Mouse (Mus musculus): ENCODE data around the gene Myo16. TPM values are rescaled to one million over a fixed set of nuclear protein-coding genes. Genes with fewer than 3 reads are reported as not detected.

Gene Myo16
- total RNA-seq, 2 experiments from 2014 or later, result 7.4 to 9.1 TPM

GRCm38 (mm10) chr8:10394506-10394905 is 240.8 kb downstream of the Myo16 start:
- DNase-seq (ENCODE audit: low spot score), result no peak
- intact Hi-C loops (cut with DNase I), result no loop called here

- DNase-seq (ENCODE audit: low spot score), result no peak
- intact Hi-C loops (cut with DNase I), result loop anchor here (5.0 kb wide), 1 partner anchor 1048 kb away; no protein-coding TSS in a partner anchor
Measured at GRCm38 (mm10) chr8:10395146-10395545, 241.4 kb downstream of the Myo16 start.

GRCm38 (mm10) chr8:10402606-10403005 is 248.9 kb downstream of the Myo16 start:
- intact Hi-C loops (cut with DNase I), result loop anchor here (1.0 to 5.0 kb wide), 4 partner anchors 172 to 1170 kb away; no protein-coding TSS in a partner anchor
- no peak for DNase-seq (ENCODE audit: low spot score)

DNA sequence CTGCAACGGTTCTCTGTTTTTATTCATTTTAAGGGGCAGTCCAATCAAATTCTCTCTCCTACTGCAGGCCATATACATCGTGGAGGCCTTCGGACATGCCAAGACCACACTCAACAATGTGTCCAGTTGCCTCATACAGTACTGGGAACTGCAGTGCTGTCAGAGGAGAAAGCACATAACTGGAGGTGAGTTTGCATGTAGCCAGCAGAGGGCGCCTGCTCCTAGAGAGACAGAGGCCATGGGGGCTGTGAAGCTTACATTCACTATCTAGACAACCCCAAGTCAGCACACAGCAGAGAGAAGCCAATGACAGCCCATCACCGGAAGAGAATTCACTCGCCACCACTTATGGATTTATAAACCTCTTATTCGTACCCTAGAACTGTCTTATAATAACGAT is 251.8 kb downstream of the Myo16 start:
- DNase-seq (ENCODE audit: low spot score), result no peak
- intact Hi-C loops (cut with DNase I), result no loop called here

DNA sequence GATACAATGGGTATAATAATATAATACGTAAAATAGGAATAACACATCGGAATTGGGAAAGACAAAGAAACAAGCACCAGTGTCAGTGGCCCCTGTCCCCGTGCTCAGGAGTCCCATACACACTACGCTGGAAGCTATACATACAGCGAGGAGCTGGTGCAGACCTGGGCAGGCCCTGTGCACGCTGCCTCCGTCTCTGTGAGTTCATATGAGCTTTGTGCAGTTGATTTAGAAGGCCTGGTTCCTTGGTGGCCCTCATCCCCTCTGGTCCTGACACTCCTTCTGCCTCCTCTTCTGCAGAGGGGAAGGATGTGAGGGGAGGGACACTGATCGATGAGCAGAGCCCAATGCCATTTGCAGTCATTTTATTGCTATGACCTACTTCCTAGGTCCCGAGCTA is 255.3 kb downstream of the Myo16 start:
- no peak for DNase-seq (ENCODE audit: low spot score)
- intact Hi-C loops (cut with DNase I), result no loop called here

DNA sequence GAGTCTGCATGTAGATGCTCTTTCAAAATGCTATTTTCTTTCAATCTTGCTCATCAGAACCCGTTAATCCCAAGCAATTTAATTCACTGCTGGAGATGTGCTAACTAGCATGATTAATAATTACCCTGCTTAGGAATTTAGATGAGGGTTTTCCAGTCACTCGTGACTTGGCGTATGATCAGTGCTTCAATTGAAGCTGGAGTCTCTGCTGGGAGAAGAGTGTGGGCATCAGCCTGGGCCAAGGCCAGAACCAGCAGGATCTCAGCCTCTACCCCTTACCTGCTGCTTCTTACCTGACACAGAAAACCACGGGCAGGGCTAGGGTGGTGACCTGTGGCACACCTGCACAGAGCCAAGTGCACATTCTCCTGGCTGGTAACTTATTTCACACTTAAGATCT is 257.8 kb downstream of the Myo16 start:
- DNase-seq (ENCODE audit: low spot score), result no peak
- intact Hi-C loops (cut with DNase I), result loop anchor here (10.0 kb wide), 1 partner anchor 803 kb away; no protein-coding TSS in a partner anchor

- intact Hi-C loops (cut with DNase I), result loop anchor here (10.0 kb wide), 1 partner anchor 801 kb away; no protein-coding TSS in a partner anchor
- DNase-seq (ENCODE audit: low spot score), result no peak
Measured at GRCm38 (mm10) chr8:10413881-10414280, 260.2 kb downstream of the Myo16 start.

DNA sequence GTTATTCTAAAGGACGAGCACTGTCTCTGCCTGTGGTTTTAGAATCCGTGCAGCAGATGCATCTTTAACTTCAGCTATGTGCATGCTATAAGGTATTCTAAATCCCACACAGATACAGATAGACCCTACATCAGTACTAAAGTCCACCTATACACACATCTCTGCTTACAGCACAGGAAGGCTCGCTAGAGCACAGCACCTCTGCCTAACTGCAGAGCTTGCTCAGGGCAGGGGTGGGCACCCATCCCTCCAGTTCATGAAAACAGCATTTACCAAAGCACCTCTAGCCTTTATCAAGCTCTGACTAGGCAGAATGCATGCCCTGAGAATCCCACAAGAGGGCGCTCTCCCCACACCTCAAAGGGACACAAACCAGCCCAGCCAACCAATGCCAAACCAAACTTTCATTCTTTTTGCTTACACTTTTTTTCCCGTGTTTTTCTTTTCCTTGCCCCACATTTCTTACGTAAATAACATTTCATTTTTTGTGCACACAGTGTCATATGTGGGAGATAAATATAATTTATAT is 261.0 kb downstream of the Myo16 start:
- intact Hi-C loops (cut with DNase I), result loop anchor here (1.0 to 10.0 kb wide), 2 partner anchors 774 to 800 kb away; no protein-coding TSS in a partner anchor
- no peak for DNase-seq (ENCODE audit: low spot score)

DNA sequence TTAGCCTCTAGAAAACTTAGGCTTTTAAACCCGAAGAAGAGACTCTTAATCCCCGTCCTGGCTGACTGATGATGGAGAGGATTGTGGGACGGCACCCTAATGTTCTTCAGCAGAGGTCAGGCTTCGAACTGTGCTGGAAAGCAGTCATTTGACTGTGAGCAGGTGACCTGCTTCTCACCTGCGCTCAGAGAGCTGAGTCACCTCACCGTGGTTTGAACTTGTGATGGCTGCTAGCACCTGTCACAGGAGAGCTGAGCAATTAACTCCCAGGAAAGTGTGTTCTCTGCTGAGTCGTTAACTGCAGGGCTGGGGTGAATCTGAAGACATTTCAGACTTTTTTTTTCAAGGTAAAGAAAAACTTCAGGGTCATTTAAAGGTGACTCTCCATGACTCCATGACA is 261.6 kb downstream of the Myo16 start:
- no peak for DNase-seq (ENCODE audit: low spot score)
- intact Hi-C loops (cut with DNase I), result loop anchor here (1.0 to 10.0 kb wide), 2 partner anchors 773 to 800 kb away; no protein-coding TSS in a partner anchor

DNA sequence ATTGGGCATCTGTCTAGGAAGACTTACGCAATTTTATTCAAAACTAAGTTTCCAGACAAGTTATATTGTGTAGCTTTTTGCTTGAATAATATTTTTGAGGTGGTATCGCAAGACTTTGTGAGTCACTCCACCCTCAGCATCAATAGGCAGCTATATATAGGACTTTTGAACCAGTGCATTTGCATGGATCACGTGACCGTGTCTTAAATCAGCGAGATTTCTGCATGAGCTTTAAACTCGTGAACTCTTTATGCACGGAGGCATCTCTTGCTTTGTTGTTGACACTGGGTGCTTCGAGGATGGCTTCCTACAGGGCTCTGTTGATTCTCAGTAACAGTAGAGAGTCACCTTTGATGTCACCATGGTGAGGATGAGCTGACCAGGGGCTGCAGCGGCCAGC is 262.2 kb downstream of the Myo16 start:
- no peak for DNase-seq (ENCODE audit: low spot score)
- intact Hi-C loops (cut with DNase I), result loop anchor here (1.0 to 10.0 kb wide), 2 partner anchors 772 to 799 kb away; no protein-coding TSS in a partner anchor

- intact Hi-C loops (cut with DNase I), result loop anchor here (10.0 kb wide), 1 partner anchor 798 kb away; no protein-coding TSS in a partner anchor
- no peak for DNase-seq (ENCODE audit: low spot score)
Measured at GRCm38 (mm10) chr8:10416806-10417205, 263.1 kb downstream of the Myo16 start.

DNA sequence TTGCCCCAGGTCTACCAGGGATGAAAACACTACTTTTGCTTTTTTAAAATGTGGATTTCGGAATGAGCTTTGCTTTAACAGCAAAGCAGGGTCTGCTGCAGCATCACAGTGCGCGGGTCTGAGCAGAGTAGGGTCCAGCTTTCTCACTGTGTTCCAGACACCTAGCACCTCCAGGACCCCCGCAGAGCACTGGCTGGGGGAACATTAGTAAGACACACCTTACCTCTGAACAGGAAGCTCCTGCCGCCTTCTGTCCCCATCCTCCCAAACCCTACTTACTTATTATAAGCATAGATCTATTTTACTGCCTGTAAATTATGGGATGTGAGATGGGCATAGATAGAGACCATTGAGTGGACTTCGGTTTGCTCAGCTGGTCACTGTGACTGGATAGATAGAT is 263.6 kb downstream of the Myo16 start:
- intact Hi-C loops (cut with DNase I), result loop anchor here (10.0 kb wide), 1 partner anchor 798 kb away; no protein-coding TSS in a partner anchor
- DNase-seq (ENCODE audit: low spot score), result no peak

- intact Hi-C loops (cut with DNase I), result loop anchor here (10.0 kb wide), 1 partner anchor 797 kb away; no protein-coding TSS in a partner anchor
Measured at GRCm38 (mm10) chr8:10418013-10418412, 264.3 kb downstream of the Myo16 start.

GRCm38 (mm10) chr8:10418971-10419370 is 265.3 kb downstream of the Myo16 start:
- intact Hi-C loops (cut with DNase I), result loop anchor here (10.0 kb wide), 1 partner anchor 796 kb away; no protein-coding TSS in a partner anchor
- DNase-seq (ENCODE audit: low spot score), result no peak

More at GRCm38 (mm10) chr8:10418013-10418412, 264.3 kb downstream of the Myo16 start:
- no peak for DNase-seq (ENCODE audit: low spot score)

DNA sequence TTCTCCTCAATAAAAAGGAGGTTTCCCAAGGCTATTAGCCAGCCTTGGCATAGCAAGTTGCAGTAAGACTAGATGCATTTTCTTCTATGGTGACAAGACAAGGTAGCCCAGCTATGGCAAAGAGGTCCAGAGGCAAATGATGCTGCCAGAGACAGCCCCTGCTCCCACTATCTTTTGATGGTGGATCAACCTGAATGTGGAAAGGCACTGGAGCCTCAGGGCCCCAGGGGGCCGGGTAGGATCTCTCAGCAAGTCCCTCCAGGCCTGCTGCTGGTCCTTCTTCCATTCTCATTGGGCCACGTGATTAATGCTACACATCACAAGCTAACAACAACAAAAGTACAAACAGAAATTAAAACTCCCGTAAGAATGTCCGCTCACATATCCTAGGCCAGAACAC is 266.0 kb downstream of the Myo16 start:
- no peak for DNase-seq (ENCODE audit: low spot score)
- intact Hi-C loops (cut with DNase I), result loop anchor here (10.0 kb wide), 1 partner anchor 795 kb away; no protein-coding TSS in a partner anchor

DNA sequence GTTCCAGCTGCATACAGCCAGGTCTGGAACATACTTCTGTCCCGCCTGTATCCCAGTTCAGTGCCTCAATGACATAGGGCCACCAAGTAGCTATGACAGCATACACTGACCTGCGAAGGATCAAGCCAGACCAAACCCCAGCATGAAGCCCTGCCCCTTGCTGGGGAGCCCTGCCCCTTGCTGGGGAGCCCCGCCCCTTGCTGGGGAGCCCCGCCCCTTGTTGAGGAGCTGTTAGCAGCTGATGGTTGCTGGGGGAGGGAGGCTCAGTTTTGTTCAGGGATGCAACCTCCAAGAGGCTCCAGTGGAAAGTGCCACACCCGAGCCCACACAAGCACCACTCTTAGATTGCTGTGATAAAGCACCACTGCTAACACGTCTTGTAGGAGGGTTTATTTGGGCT is 266.8 kb downstream of the Myo16 start:
- intact Hi-C loops (cut with DNase I), result no loop called here
- no peak for DNase-seq (ENCODE audit: low spot score)

GRCm38 (mm10) chr8:10421516-10422090 is 267.9 kb downstream of the Myo16 start:
- DNase-seq (ENCODE audit: low spot score), result no peak
- intact Hi-C loops (cut with DNase I), result no loop called here

DNA sequence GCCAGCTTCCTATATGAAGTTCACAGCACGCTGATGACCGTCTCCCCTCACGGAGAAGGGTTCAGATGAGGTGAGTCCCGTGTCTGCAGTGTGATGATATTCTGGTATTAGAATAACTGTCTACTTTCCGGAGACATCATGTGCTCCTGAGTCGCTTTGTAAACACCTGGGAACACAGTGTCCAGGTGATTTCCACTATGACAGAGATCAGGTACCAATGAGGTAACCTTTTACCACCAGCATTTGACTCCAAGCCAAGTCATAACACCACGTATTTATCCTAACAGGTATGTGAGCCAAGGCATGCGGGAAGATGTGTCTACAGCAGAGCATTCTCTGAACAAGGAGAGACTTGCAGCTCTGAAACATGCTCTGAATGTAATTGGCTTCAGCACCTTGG is 281.8 kb downstream of the Myo16 start:
- DNase-seq (ENCODE audit: low spot score), result no peak

DNA sequence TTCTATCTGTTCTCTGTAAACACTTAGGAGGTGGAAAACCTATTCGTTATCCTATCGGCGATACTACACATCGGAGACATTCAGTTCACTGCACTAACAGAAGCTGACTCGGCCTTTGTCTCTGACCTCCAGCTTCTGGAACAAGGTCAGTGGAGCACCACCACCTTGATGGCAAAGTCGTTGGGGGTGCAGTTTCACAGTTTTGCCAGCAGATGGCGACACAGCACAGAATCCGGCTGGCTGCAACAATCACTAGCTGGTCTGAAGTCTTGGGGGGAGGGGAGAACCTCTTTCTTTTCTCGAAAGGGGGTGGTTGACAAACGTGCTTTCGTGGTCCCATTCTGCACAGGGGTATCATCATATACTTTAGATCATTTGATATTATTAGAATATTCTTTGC is 285.1 kb downstream of the Myo16 start:
- intact Hi-C loops (cut with DNase I), result loop anchor here (2.0 to 5.0 kb wide), 3 partner anchors 574 to 748 kb away; no protein-coding TSS in a partner anchor
- DNase-seq (ENCODE audit: low spot score), result peak; percentile 10

More for the DNA sequence above, 281.8 kb downstream of the Myo16 start:
- intact Hi-C loops (cut with DNase I), result loop anchor here (5.0 kb wide), 2 partner anchors 577 to 737 kb away; no protein-coding TSS in a partner anchor

- intact Hi-C loops (cut with DNase I), result loop anchor here (2.0 to 5.0 kb wide), 4 partner anchors 132 to 747 kb away; no protein-coding TSS in a partner anchor
- no peak for DNase-seq (ENCODE audit: low spot score)
Measured at GRCm38 (mm10) chr8:10439595-10440453, 286.1 kb downstream of the Myo16 start.

All from heart, postnatal 25 days (tissue).